Mouse (Mus musculus) liver, embryonic 11.5 days (tissue): ENCODE data around the gene Slc11a1. TPM values are rescaled to one million over a fixed set of nuclear protein-coding genes. Genes with fewer than 3 reads are reported as not detected.
A peak's percentile ranks its signal among the peaks of the same experiment; 100 is the strongest.

Source experiments
- ATAC-seq: fragments of 200-750 bp; cut with Nextera tagmentation; replicated peaks from 2 replicates; pipeline ENCODE4 v1.8.0; 2017; ENCODE audit warnings: moderate number of reproducible peaks, mild to moderate bottlenecking, moderate TSS enrichment, moderate library complexity; ENCODE audit not compliant: low FRiP score
- DNase-seq: peaks from one replicate; pipeline ENCODE4 v3.0.0-alpha.2; 2017; ENCODE audit warnings: low spot score
- H3K27ac ChIP-seq: fragments of 300-500 bp; sonication (generic); 2 replicates; pipeline ENCODE4 v1.5.1; 2014; ENCODE audit warnings: mild to moderate bottlenecking, low read depth, low read length, control low read depth
- H3K27me3 ChIP-seq: fragments of 300-500 bp; sonication (generic); replicated peaks from 2 replicates; pipeline ENCODE4 v1.6.1; 2014; ENCODE audit warnings: low read length, mixed read lengths; ENCODE audit not compliant: control insufficient read depth, insufficient read depth
- H3K36me3 ChIP-seq: fragments of 300-500 bp; sonication (generic); 2 replicates; pipeline ENCODE4 v1.6.1; 2014; ENCODE audit warnings: mild to moderate bottlenecking, low read length, moderate library complexity, mixed read lengths; ENCODE audit not compliant: control insufficient read depth, insufficient read depth
- H3K4me1 ChIP-seq: fragments of 300-500 bp; sonication (generic); replicated peaks from 2 replicates; pipeline ENCODE4 v1.6.1; 2014; ENCODE audit warnings: low read length, mixed read lengths; ENCODE audit not compliant: control insufficient read depth, insufficient read depth
- H3K4me2 ChIP-seq: fragments of 300-500 bp; sonication (generic); 2 replicates; pipeline ENCODE4 v1.6.1; 2014; ENCODE audit warnings: mild to moderate bottlenecking, control low read depth, moderate library complexity
- H3K4me3 ChIP-seq: fragments of 300-500 bp; sonication (generic); 2 replicates; pipeline ENCODE4 v1.5.1; 2014; ENCODE audit warnings: low read depth, low read length, control low read depth
- H3K9ac ChIP-seq: fragments of 300-500 bp; sonication (generic); 2 replicates; pipeline ENCODE4 v1.6.1; 2014; ENCODE audit warnings: low read depth, low read length, control low read depth
- H3K9me3 ChIP-seq: fragments of 300-500 bp; sonication (generic); 2 replicates; pipeline ENCODE4 v1.6.1; 2016; ENCODE audit warnings: low read length, inconsistent platforms, mixed read lengths; ENCODE audit not compliant: control insufficient read depth
- WGBS: fragments of 180-500 bp; shearing (Covaris S2); extraction: QIAGEN DNeasy Blood & Tissue Kit; methylation state at CpG from one replicate; pipeline ENCODE4 v1.1.7; 2014; 5-methylcytosine and 5-hydroxymethylcytosine counted together
- polyA plus RNA-seq: library from polyadenylated mRNA; unstranded; fragments of >200 nt; fragmentation: Nextera tagmentation; extraction: Ambion mirVana; gene quantifications from 2 replicates; pipeline ENCODE4 v1.2.1, GENCODE M21; 2014

The Slc11a1 gene
- polyA plus RNA-seq, 1 experiment from 2014 or later, result 10.0 TPM

DNA sequence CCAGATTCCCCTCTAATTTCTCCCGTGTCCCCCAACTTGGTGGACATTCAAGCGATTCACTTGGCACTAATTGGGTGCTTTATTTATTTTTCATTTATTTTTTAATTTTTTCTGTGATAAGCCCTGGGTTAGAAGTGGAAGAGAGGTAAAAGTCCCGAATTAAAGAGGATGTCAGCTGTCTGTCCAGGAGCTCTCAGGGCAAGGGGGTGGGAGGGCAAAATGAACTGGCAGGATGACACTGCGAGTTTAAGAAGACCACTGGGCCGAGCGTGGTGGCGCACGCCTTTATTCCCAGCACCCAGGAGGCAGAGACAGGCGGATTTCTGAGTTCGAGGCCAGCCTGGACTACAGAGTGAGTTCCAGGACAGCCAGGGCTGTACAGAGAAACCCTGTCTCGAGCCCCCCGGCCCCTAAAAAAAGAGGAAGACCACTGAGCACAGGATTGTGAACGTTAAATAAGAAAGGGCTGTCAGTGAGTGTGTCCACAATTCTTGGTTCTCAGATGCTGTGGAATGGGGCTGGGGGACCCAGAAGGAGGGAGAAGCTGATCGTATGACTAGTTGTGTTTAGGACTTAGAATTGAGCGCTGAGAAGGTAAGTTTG is 12.5 kb downstream of the Slc11a1 start:
- DNase-seq, result no peak

DNA sequence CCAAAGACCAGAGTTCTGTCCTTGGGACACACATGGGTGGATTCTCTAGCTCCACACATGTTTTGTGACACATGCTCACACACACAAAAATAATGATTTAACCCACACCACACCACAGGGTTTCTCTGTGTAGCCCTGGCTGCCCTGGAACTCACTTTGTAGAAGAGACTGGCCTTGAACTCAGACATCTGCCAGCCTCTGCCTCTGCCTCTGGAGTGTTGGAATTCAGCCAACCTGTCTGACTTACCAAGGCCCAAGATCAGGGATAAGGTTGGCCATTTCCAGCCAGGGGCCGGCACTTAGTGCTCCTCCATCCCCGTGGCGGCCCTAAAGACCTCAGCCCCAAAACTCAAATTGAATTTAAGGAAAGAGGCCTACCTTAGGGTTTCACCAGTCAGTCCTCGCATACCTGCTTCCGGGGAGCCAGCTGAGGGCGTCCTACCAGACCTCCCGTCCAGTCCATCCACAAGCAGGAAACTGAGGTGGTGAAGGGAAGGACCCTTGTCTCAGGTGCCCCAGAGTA is 13.5 kb downstream of the Slc11a1 start:
- DNase-seq, result no peak
- WGBS, result 81% methylated on average over 7 of the region's 7 CpGs
- Histone ChIP-seq H3K4me3 (no peak overlapping the region), H3K27me3 (no peaks in the 10 kb centered on the region), H3K27ac (no peak overlapping the region), H3K9ac (no peak overlapping the region), H3K36me3 (no peaks in the 10 kb centered on the region), H3K4me2 (no peak overlapping the region), H3K9me3 (no peaks in the 10 kb centered on the region), H3K4me1 (peaks cover 43% of the 10 kb centered on the region)
- no peak for ATAC-seq

More for the DNA sequence above, 12.5 kb downstream of the Slc11a1 start:
- no peak for ATAC-seq
- Histone ChIP-seq H3K36me3 (no peaks in the 10 kb centered on the region), H3K4me2 (peak overlapping the region; percentile 65), H3K4me1 (peaks cover 38% of the 10 kb centered on the region), H3K27me3 (no peaks in the 10 kb centered on the region), H3K9me3 (no peaks in the 10 kb centered on the region), H3K4me3 (peak overlapping the region; percentile 59), H3K9ac (peak overlapping the region; percentile 82), H3K27ac (peak overlapping the region; percentile 78)
- 44% methylated on average over 15 of the region's 15 CpGs for WGBS

DNA sequence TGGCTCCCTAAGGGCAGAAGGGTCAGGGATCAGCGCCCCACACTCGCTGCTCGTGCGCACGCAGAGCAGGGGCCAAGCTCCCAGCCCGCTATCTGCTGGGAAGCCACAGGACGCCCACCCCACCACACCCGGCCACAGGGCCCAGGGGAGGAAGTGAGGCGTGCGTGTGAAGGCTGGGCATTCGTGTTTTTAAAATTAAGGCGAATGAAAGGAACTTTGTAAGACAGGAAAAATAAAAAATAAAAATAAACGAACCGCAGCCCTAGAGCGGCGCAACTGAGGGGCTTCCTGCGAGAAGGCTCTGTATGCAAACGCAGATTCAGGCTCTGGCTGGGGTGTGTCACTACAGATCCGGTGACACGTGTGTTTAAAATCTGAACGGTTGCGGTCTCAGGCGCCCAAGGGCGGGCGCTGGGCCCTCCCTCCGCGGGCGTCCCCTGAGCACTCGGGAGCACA is 14.9 kb downstream of the Slc11a1 start:
- Histone ChIP-seq H3K4me3 (peak overlapping the region; percentile 75), H3K36me3 (peaks cover 10% of the 10 kb centered on the region; the same call in 1 of the 2 replicates), H3K4me2 (peak overlapping the region; percentile 100), H3K27me3 (no peaks in the 10 kb centered on the region), H3K9ac (peak overlapping the region; percentile 60), H3K27ac (peak overlapping the region; percentile 99; the same call in 1 of the 2 replicates), H3K4me1 (peaks cover 42% of the 10 kb centered on the region), H3K9me3 (no peaks in the 10 kb centered on the region)
- 0 out of 2 replicates have a peak, but pooled peaks have one; percentile 21 for ATAC-seq
- 2% methylated on average over 29 of the region's 29 CpGs for WGBS
- peak; percentile 64 for DNase-seq

DNA sequence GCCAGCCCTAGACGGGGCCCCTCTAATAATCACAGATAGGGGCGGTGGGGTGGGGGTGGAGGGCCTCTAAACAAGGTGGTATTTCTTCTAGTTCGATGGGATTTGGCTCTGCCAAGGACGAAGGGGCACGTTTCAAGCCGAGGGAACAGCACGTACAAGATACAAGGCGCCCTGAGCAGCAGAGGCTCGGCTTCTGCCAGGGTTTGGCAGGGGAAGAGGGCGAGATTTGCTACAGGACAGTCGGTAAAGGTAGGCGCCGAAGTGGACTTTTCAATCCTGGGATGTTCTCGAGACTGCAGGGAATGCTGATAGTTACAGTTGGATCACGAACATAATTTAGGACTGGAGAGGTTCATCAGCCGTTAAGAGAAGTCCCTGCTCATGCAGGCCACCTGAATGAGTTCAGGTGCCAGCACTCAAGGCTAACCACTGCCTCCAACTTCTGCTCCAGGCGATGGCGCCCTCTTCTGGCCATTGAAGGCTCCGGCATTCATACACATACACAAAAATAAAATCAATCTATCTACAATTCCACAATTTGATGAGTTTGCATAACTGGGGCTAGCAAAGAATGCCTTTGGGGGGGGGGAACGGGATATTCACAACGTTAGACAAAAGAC is 15.4 kb downstream of the Slc11a1 start:
- Histone ChIP-seq H3K4me1 (peaks cover 43% of the 10 kb centered on the region), H3K27me3 (no peaks in the 10 kb centered on the region), H3K9me3 (no peaks in the 10 kb centered on the region), H3K4me2 (peak overlapping the region; percentile 100), H3K36me3 (peaks cover 14% of the 10 kb centered on the region; the same call in 1 of the 2 replicates), H3K4me3 (peak overlapping the region; percentile 75), H3K9ac (peak overlapping the region; percentile 89), H3K27ac (peak overlapping the region; percentile 99)
- 6% methylated on average over 21 of the region's 21 CpGs for WGBS
- DNase-seq (peak; percentile 67), ATAC-seq (no peak)

DNA sequence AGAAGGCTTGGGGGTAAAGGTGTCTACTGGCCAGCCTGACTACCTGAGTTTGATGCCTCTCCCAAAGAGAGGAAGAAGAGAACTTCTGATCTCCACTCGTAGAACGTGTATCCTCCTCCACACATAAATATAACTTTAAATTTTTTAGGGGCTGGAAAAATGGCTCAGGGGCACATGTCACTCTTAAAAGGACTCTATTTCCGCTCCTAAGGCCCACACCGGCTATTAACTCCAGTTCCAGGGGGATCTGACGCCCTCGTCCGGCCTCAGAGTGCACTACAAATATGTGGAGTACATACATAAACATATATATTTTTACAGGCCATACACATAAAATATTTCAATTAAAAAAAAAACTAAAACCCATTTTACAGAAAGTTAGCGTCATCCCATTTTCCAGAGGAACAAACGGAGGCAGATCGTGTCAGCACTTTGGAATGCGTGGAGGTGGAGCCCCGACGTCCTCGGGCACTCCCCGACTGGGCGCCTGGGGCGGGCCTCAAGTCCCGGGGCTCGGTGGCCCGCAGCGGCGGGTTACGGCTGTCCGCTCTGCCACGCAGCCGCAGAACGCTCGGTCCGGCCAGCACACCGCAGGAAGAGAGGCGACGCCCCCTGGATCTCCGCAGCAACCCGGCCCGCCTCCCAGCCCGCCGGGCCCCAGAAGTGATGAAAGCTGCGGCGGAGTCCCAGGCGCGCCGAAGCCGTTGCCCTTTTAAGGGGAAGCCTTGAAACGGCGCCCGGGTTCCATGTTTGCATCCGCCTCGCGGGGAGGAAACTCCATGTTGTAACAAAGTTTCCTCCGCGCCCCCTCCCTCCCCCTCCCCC is 16.1 kb downstream of the Slc11a1 start, which contains the start of gene Ctdsp1:
Ctdsp1 (plus strand) TSS at position 586 of the 825 bp plus-strand sequence.
- 3% methylated on average over 50 of the region's 51 CpGs for WGBS
- peak within 1 kb of the TSS; percentile 75 for H3K4me3 ChIP-seq
- peak within 1 kb of the TSS; percentile 99 for H3K27ac ChIP-seq
- DNase-seq, result peak; percentile 96
- H3K9me3 ChIP-seq, result no peaks in the 10 kb centered on the region
- peak; percentile 65 for ATAC-seq
- H3K27me3 ChIP-seq, result no peaks in the 10 kb centered on the region
- peak within 1 kb of the TSS; percentile 89 for H3K9ac ChIP-seq
- peak within 1 kb of the TSS; percentile 100 for H3K4me2 ChIP-seq
- H3K4me1 ChIP-seq, result peaks cover 43% of the 10 kb centered on the region
- peaks cover 14% of the 10 kb centered on the region; the same call in 1 of the 2 replicates for H3K36me3 ChIP-seq

DNA sequence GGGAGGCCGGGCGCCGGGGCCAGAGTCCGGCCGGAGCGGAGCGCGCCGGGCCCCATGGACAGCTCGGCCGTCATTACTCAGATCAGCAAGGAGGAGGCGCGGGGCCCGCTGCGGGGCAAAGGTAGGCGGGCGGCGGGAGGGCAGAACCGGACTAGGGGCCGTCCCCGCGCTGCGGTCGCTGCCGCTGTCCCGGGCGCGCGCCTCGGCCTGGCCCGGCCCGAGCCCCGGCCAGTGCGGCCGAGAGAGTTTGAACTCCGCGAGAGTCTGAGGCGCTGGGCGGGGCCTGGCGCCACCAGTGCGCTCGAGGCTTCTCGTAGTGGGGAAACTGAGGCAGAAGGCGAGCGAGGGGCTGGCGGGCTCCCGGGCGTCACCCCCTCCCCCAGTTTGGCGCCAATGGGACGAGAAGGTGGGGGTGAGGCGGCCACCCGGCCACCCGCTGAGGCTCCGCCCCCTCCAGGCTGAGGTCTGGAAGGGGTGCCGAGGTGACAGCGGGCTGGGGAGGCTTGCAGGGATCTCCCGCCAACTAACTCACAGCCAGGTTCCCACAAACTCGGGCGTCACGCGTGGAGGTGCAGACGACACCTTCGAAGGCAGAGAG is 16.9 kb downstream of the Slc11a1 start:
- under 1% methylated on average over 48 of the region's 63 CpGs for WGBS
- H3K4me2 ChIP-seq, result peak overlapping the region; percentile 100
- H3K9me3 ChIP-seq, result no peaks in the 10 kb centered on the region
- H3K4me1 ChIP-seq, result peaks cover 43% of the 10 kb centered on the region
- DNase-seq (peak; percentile 85), ATAC-seq (peak; percentile 61)
- H3K27ac ChIP-seq, result peak overlapping the region; percentile 99
- no peaks in the 10 kb centered on the region for H3K27me3 ChIP-seq
- peak overlapping the region; percentile 89 for H3K9ac ChIP-seq
- H3K36me3 ChIP-seq, result peaks cover 14% of the 10 kb centered on the region; the same call in 1 of the 2 replicates
- H3K4me3 ChIP-seq, result peak overlapping the region; percentile 75

DNA sequence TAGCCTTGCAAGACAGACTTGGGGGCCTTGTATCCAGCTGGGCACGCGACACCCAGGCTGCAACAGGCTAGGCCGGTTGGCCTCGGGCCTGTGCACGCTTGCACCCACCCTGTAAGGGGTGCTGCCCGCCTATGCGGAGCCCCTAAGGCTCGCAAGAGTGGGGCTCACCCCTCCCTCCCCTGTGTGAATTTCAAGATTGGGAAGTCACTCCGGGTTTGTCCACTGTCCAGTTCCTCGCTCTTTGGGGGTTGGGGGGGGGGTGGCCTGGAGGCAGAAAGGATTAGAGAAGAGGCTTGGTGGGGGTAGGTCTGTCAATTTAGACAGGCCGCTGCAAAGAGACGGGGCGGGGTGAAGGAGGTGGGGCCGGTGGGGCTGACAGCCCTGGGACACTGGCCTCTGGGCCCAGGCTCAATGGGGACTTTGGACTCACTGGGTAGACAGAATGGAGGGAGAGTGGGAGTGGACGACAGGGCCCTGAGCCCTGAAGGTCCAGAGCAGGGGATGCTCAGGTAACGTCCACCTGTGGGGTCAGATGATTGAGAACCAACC is 17.5 kb downstream of the Slc11a1 start:
- peaks cover 39% of the 10 kb centered on the region for H3K4me1 ChIP-seq
- 4% methylated on average over 16 of the region's 16 CpGs for WGBS

More for the DNA sequence above, 17.5 kb downstream of the Slc11a1 start:
- Histone ChIP-seq H3K27me3 (no peaks in the 10 kb centered on the region), H3K4me2 (peak overlapping the region; percentile 100), H3K27ac (peak overlapping the region; percentile 99), H3K4me3 (peak overlapping the region; percentile 75), H3K36me3 (peaks cover 14% of the 10 kb centered on the region; the same call in 1 of the 2 replicates), H3K9me3 (no peaks in the 10 kb centered on the region), H3K9ac (peak overlapping the region; percentile 89)
- ATAC-seq, result peak; percentile 6; the same call in 1 of the 2 replicates
- peak; percentile 64 for DNase-seq
